Mouse (Mus musculus): ENCODE results near the gene Stom. TPM values are rescaled to one million over a fixed set of nuclear protein-coding genes. Genes with fewer than 3 reads are reported as not detected.
A peak's percentile ranks its signal among the peaks of the same experiment; 100 is the strongest.

Stom gene
- polyA plus RNA-seq, 1 experiment: 23.0 TPM

GRCm38 (mm10) chr2:35299437-35299836 lies 37.3 kb downstream of the Stom start:
- Histone ChIP-seq H3K27ac (ENCODE audit: control insufficient read depth, insufficient read depth, low read depth, low read length) (no peak overlapping the region), H3K27me3 (ENCODE audit: control insufficient read depth, insufficient read depth, low read length) (no peaks in the 10 kb centered on the region)

GRCm38 (mm10) chr2:35297703-35298332 lies 39.0 kb downstream of the Stom start:
- H3K4me3 ChIP-seq (ENCODE audit: control insufficient read depth, low read depth, low read length): no peak overlapping the region
- H3K27me3 ChIP-seq (ENCODE audit: control insufficient read depth, insufficient read depth, low read length): no peaks in the 10 kb centered on the region
- no peak for TF ChIP-seq POLR2A (IDR thresholded peaks at IDR 0.05; ENCODE audit: control insufficient read depth, low read depth, low read length)
- peak; percentile 96 for TF ChIP-seq CTCF (IDR thresholded peaks at IDR 0.05; ENCODE audit: control insufficient read depth, insufficient read depth, insufficient replicate concordance, low read depth, low read length)
- H3K27ac ChIP-seq (ENCODE audit: control insufficient read depth, insufficient read depth, low read depth, low read length): no peak overlapping the region
- no peaks in the 10 kb centered on the region for H3K36me3 ChIP-seq (ENCODE audit: control insufficient read depth, insufficient read depth, low read length)
- H3K4me1 ChIP-seq (ENCODE audit: control insufficient read depth, insufficient read depth, low read length): no peaks in the 10 kb centered on the region

More at GRCm38 (mm10) chr2:35299437-35299836, 37.3 kb downstream of the Stom start:
- TF ChIP-seq POLR2A (IDR thresholded peaks at IDR 0.05; ENCODE audit: control insufficient read depth, low read depth, low read length): no peak
- Histone ChIP-seq H3K4me1 (ENCODE audit: control insufficient read depth, insufficient read depth, low read length) (no peaks in the 10 kb centered on the region), H3K4me3 (ENCODE audit: control insufficient read depth, low read depth, low read length) (no peak overlapping the region), H3K36me3 (ENCODE audit: control insufficient read depth, insufficient read depth, low read length) (no peaks in the 10 kb centered on the region)

GRCm38 (mm10) chr2:35293291-35293690 lies 43.5 kb downstream of the Stom start:
- Histone ChIP-seq H3K36me3 (ENCODE audit: control insufficient read depth, insufficient read depth, low read length) (no peaks in the 10 kb centered on the region), H3K27ac (ENCODE audit: control insufficient read depth, insufficient read depth, low read depth, low read length) (no peak overlapping the region), H3K4me3 (ENCODE audit: control insufficient read depth, low read depth, low read length) (no peak overlapping the region), H3K4me1 (ENCODE audit: control insufficient read depth, insufficient read depth, low read length) (no peaks in the 10 kb centered on the region), H3K27me3 (ENCODE audit: control insufficient read depth, insufficient read depth, low read length) (no peaks in the 10 kb centered on the region)
- no peak for TF ChIP-seq CTCF (IDR thresholded peaks at IDR 0.05; ENCODE audit: control insufficient read depth, insufficient read depth, insufficient replicate concordance, low read depth, low read length)
- TF ChIP-seq POLR2A (IDR thresholded peaks at IDR 0.05; ENCODE audit: control insufficient read depth, low read depth, low read length): no peak

GRCm38 (mm10) chr2:35292700-35293099 lies 44.1 kb downstream of the Stom start:
- Histone ChIP-seq H3K36me3 (ENCODE audit: control insufficient read depth, insufficient read depth, low read length) (no peaks in the 10 kb centered on the region), H3K4me1 (ENCODE audit: control insufficient read depth, insufficient read depth, low read length) (no peaks in the 10 kb centered on the region), H3K27me3 (ENCODE audit: control insufficient read depth, insufficient read depth, low read length) (no peaks in the 10 kb centered on the region), H3K4me3 (ENCODE audit: control insufficient read depth, low read depth, low read length) (no peak overlapping the region), H3K27ac (ENCODE audit: control insufficient read depth, insufficient read depth, low read depth, low read length) (no peak overlapping the region)
- TF ChIP-seq CTCF (IDR thresholded peaks at IDR 0.05; ENCODE audit: control insufficient read depth, insufficient read depth, insufficient replicate concordance, low read depth, low read length) (no peak), POLR2A (IDR thresholded peaks at IDR 0.05; ENCODE audit: control insufficient read depth, low read depth, low read length) (no peak)

- Histone ChIP-seq H3K27me3 (ENCODE audit: control insufficient read depth, insufficient read depth, low read length) (no peaks in the 10 kb centered on the region), H3K4me1 (ENCODE audit: control insufficient read depth, insufficient read depth, low read length) (no peaks in the 10 kb centered on the region), H3K36me3 (ENCODE audit: control insufficient read depth, insufficient read depth, low read length) (no peaks in the 10 kb centered on the region), H3K4me3 (ENCODE audit: control insufficient read depth, low read depth, low read length) (no peak overlapping the region), H3K27ac (ENCODE audit: control insufficient read depth, insufficient read depth, low read depth, low read length) (no peak overlapping the region)
- TF ChIP-seq POLR2A (IDR thresholded peaks at IDR 0.05; ENCODE audit: control insufficient read depth, low read depth, low read length) (no peak), CTCF (IDR thresholded peaks at IDR 0.05; ENCODE audit: control insufficient read depth, insufficient read depth, insufficient replicate concordance, low read depth, low read length) (no peak; the same call in 1 of the 2 replicates)
These were observed 44.9 kb downstream of the Stom start for GRCm38 (mm10) chr2:35291856-35292255.

- Histone ChIP-seq H3K4me1 (ENCODE audit: control insufficient read depth, insufficient read depth, low read length) (no peaks in the 10 kb centered on the region), H3K27ac (ENCODE audit: control insufficient read depth, insufficient read depth, low read depth, low read length) (no peak overlapping the region), H3K27me3 (ENCODE audit: control insufficient read depth, insufficient read depth, low read length) (no peaks in the 10 kb centered on the region), H3K36me3 (ENCODE audit: control insufficient read depth, insufficient read depth, low read length) (no peaks in the 10 kb centered on the region), H3K4me3 (ENCODE audit: control insufficient read depth, low read depth, low read length) (no peak overlapping the region)
- no peak for TF ChIP-seq POLR2A (IDR thresholded peaks at IDR 0.05; ENCODE audit: control insufficient read depth, low read depth, low read length)
- peak; percentile 61; the same call in 1 of the 2 replicates for TF ChIP-seq CTCF (IDR thresholded peaks at IDR 0.05; ENCODE audit: control insufficient read depth, insufficient read depth, insufficient replicate concordance, low read depth, low read length)
These were observed 47.8 kb downstream of the Stom start for GRCm38 (mm10) chr2:35288758-35289635.

- Histone ChIP-seq H3K36me3 (ENCODE audit: control insufficient read depth, insufficient read depth, low read length) (no peaks in the 10 kb centered on the region), H3K4me3 (ENCODE audit: control insufficient read depth, low read depth, low read length) (no peak overlapping the region), H3K4me1 (ENCODE audit: control insufficient read depth, insufficient read depth, low read length) (no peaks in the 10 kb centered on the region; the same call in 1 of the 2 replicates), H3K27me3 (ENCODE audit: control insufficient read depth, insufficient read depth, low read length) (no peaks in the 10 kb centered on the region), H3K27ac (ENCODE audit: control insufficient read depth, insufficient read depth, low read depth, low read length) (no peak overlapping the region)
- no peak for TF ChIP-seq CTCF (IDR thresholded peaks at IDR 0.05; ENCODE audit: control insufficient read depth, insufficient read depth, insufficient replicate concordance, low read depth, low read length)
- TF ChIP-seq POLR2A (IDR thresholded peaks at IDR 0.05; ENCODE audit: control insufficient read depth, low read depth, low read length): no peak
These were observed 49.7 kb downstream of the Stom start for GRCm38 (mm10) chr2:35287017-35287620.

Measured in testis, adult 2 months (tissue).